Mouse (Mus musculus) brain, embryonic 14.5 days (tissue): ENCODE data around the gene Susd3.

ENCODE experiments used
- CTCF ChIP-seq: fragments of 200-500 bp; IDR thresholded peaks from 2 replicates; pipeline ENCODE4 v1.5.1; 2012; ENCODE audit warnings: inconsistent platforms, mild to moderate bottlenecking, moderate library complexity, borderline replicate concordance; ENCODE audit not compliant: insufficient read depth, insufficient read length; ENCODE audit errors: extremely low read depth
- POLR2A ChIP-seq: fragments of 200-500 bp; IDR thresholded peaks from 2 replicates; pipeline ENCODE4 v1.6.1; 2012; ENCODE audit warnings: mild to moderate bottlenecking, inconsistent platforms, borderline replicate concordance; ENCODE audit not compliant: poor library complexity, insufficient read depth, insufficient read length, severe bottlenecking; ENCODE audit errors: extremely low read depth

DNA sequence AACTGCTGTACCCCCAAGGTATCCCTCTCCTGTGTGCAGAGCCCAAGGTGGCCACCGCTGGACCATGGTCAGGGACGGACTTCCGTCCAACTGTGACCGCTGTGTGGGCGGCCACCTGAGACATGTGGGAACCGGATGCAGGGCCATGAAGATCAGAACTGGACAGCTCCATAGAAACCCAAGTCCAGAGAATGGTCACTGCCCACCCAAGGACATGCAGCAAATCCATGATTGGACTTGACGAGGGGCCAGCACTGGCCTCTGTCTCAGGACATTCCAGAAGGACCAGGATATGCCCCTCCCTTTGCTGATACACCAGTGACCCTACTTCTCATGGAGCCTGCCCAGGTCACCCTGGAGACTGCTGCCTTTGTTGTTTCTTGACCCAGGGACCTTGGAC lies 52.9 kb downstream of the Susd3 start:
- no peak for TF ChIP-seq CTCF
- no peak for TF ChIP-seq POLR2A
